Mouse (Mus musculus) lung, embryonic 16.5 days (tissue): Measurements from ENCODE around the gene Heg1. TPM values are rescaled to one million over a fixed set of nuclear protein-coding genes. Genes with fewer than 3 reads are reported as not detected.
A peak's percentile ranks its signal among the peaks of the same experiment; 100 is the strongest.

Experiments
- ATAC-seq: fragments of 200-750 bp; cut with Nextera tagmentation; 2 replicates; pipeline ENCODE4 v1.8.0; 2017; ENCODE audit warnings: low read depth, mild to moderate bottlenecking, moderate library complexity
- H3K27ac ChIP-seq: fragments of 300-500 bp; sonication (generic); 2 replicates; pipeline ENCODE4 v1.5.1; 2014; ENCODE audit warnings: mild to moderate bottlenecking, control low read depth, low read length
- H3K27me3 ChIP-seq: fragments of 300-500 bp; sonication (generic); 2 replicates; pipeline ENCODE4 v1.6.1; 2014; ENCODE audit warnings: low read depth, low read length, mixed read lengths; ENCODE audit not compliant: control insufficient read depth, insufficient read depth
- H3K36me3 ChIP-seq: fragments of 300-500 bp; sonication (generic); 2 replicates; pipeline ENCODE4 v1.6.1; 2014; ENCODE audit warnings: low read length; ENCODE audit not compliant: control insufficient read depth, insufficient read depth
- H3K4me1 ChIP-seq: fragments of 300-500 bp; sonication (generic); replicated peaks from 2 replicates; pipeline ENCODE4 v1.6.1; 2014; ENCODE audit warnings: low read length, mixed read lengths; ENCODE audit not compliant: control insufficient read depth, insufficient read depth
- H3K4me2 ChIP-seq: fragments of 300-500 bp; sonication (generic); 2 replicates; pipeline ENCODE4 v1.6.1; 2014; ENCODE audit warnings: low read depth, low read length, control low read depth
- H3K4me3 ChIP-seq: fragments of 300-500 bp; sonication (generic); 2 replicates; pipeline ENCODE4 v1.5.1; 2014; ENCODE audit warnings: mild to moderate bottlenecking, low read length, control low read depth
- H3K9ac ChIP-seq: fragments of 300-500 bp; sonication (generic); 2 replicates; pipeline ENCODE4 v1.6.1; 2014; ENCODE audit warnings: low read length, control low read depth
- H3K9me3 ChIP-seq: fragments of 300-500 bp; sonication (generic); 2 replicates; pipeline ENCODE4 v1.6.1; 2016; ENCODE audit warnings: low read length; ENCODE audit not compliant: control insufficient read depth
- WGBS: fragments of 180-500 bp; shearing (Covaris S2); extraction: QIAGEN DNeasy Blood & Tissue Kit; methylation state at CpG from one replicate; pipeline ENCODE4 v1.1.7; 2014; 5-methylcytosine and 5-hydroxymethylcytosine counted together
- polyA plus RNA-seq: library from polyadenylated mRNA; unstranded; fragments of >200 nt; fragmentation: Nextera tagmentation; extraction: Ambion mirVana; gene quantifications from 2 replicates; pipeline ENCODE4 v1.2.1, GENCODE M21; 2015

Heg1 gene
- polyA plus RNA-seq, 1 experiment from 2014 or later: 19.2 TPM

- ATAC-seq: no peak
- 90% methylated on average over 10 of the region's 10 CpGs for WGBS
- no peaks in the 10 kb centered on the region for H3K27me3 ChIP-seq
Observed at GRCm38 (mm10) chr16:33662841-33663240, 21.3 kb upstream of the Heg1 start.

GRCm38 (mm10) chr16:33666226-33666625 is 17.9 kb upstream of the Heg1 start:
- ATAC-seq: no peak
- Histone ChIP-seq H3K9ac (no peak overlapping the region), H3K27me3 (no peaks in the 10 kb centered on the region), H3K4me1 (peaks cover 3% of the 10 kb centered on the region; the same call in 1 of the 2 replicates), H3K27ac (no peak overlapping the region), H3K9me3 (no peaks in the 10 kb centered on the region), H3K4me2 (no peak overlapping the region), H3K4me3 (no peak overlapping the region), H3K36me3 (no peaks in the 10 kb centered on the region)
- WGBS: 82% methylated on average over 6 of the region's 6 CpGs

More at GRCm38 (mm10) chr16:33662841-33663240, 21.3 kb upstream of the Heg1 start:
- Histone ChIP-seq H3K4me2 (no peak overlapping the region), H3K9me3 (no peaks in the 10 kb centered on the region), H3K9ac (no peak overlapping the region), H3K4me1 (peaks cover 4% of the 10 kb centered on the region; the same call in 1 of the 2 replicates), H3K36me3 (no peaks in the 10 kb centered on the region), H3K4me3 (no peak overlapping the region), H3K27ac (no peak overlapping the region)

- no peaks in the 10 kb centered on the region for H3K9me3 ChIP-seq
- H3K4me3 ChIP-seq: no peak overlapping the region
- H3K27me3 ChIP-seq: no peaks in the 10 kb centered on the region
- ATAC-seq: no peak
- H3K36me3 ChIP-seq: no peaks in the 10 kb centered on the region
- whole genome bisulfite sequencing: 86% methylated on average over 4 of the region's 4 CpGs
- no peak overlapping the region for H3K9ac ChIP-seq
- H3K4me1 ChIP-seq: peaks cover 3% of the 10 kb centered on the region; the same call in 1 of the 2 replicates
- H3K4me2 ChIP-seq: no peak overlapping the region
- H3K27ac ChIP-seq: no peak overlapping the region
Observed at GRCm38 (mm10) chr16:33666985-33667538, 17.1 kb upstream of the Heg1 start.

GRCm38 (mm10) chr16:33668448-33668847 is 15.7 kb upstream of the Heg1 start:
- H3K4me1 ChIP-seq: peaks cover 3% of the 10 kb centered on the region; the same call in 1 of the 2 replicates
- ATAC-seq: no peak
- H3K27me3 ChIP-seq: no peaks in the 10 kb centered on the region
- H3K4me2 ChIP-seq: no peak overlapping the region
- no peaks in the 10 kb centered on the region for H3K36me3 ChIP-seq
- no peak overlapping the region for H3K9ac ChIP-seq
- no peak overlapping the region for H3K4me3 ChIP-seq
- H3K9me3 ChIP-seq: no peaks in the 10 kb centered on the region
- no peak overlapping the region for H3K27ac ChIP-seq
- WGBS: 70% methylated on average over 2 of the region's 2 CpGs

- no peak overlapping the region for H3K4me2 ChIP-seq
- no peak for ATAC-seq
- H3K4me1 ChIP-seq: peaks cover 3% of the 10 kb centered on the region; the same call in 1 of the 2 replicates
- no peaks in the 10 kb centered on the region for H3K36me3 ChIP-seq
- no peak overlapping the region for H3K4me3 ChIP-seq
- whole genome bisulfite sequencing: 74% methylated on average over 1 of the region's 1 CpGs
- no peaks in the 10 kb centered on the region for H3K27me3 ChIP-seq
- H3K9ac ChIP-seq: no peak overlapping the region
- no peaks in the 10 kb centered on the region for H3K9me3 ChIP-seq
- no peak overlapping the region for H3K27ac ChIP-seq
Observed at GRCm38 (mm10) chr16:33669072-33669471, 15.1 kb upstream of the Heg1 start.

GRCm38 (mm10) chr16:33670340-33670739 is 13.8 kb upstream of the Heg1 start:
- 62% methylated on average over 3 of the region's 3 CpGs for WGBS

GRCm38 (mm10) chr16:33670933-33671332 is 13.2 kb upstream of the Heg1 start:
- Histone ChIP-seq H3K9ac (no peak overlapping the region), H3K27me3 (no peaks in the 10 kb centered on the region), H3K27ac (no peak overlapping the region), H3K4me2 (no peak overlapping the region), H3K36me3 (no peaks in the 10 kb centered on the region), H3K9me3 (no peaks in the 10 kb centered on the region), H3K4me3 (no peak overlapping the region), H3K4me1 (peaks cover 8% of the 10 kb centered on the region)
- ATAC-seq: no peak
- WGBS: 88% methylated on average over 2 of the region's 2 CpGs

More at GRCm38 (mm10) chr16:33670340-33670739, 13.8 kb upstream of the Heg1 start:
- no peak overlapping the region for H3K4me2 ChIP-seq
- H3K9ac ChIP-seq: no peak overlapping the region
- peak overlapping the region; percentile 50 for H3K27ac ChIP-seq
- H3K9me3 ChIP-seq: no peaks in the 10 kb centered on the region
- H3K27me3 ChIP-seq: no peaks in the 10 kb centered on the region
- H3K4me1 ChIP-seq: peaks cover 5% of the 10 kb centered on the region; the same call in 1 of the 2 replicates
- H3K36me3 ChIP-seq: no peaks in the 10 kb centered on the region
- no peak for ATAC-seq
- H3K4me3 ChIP-seq: no peak overlapping the region

- Histone ChIP-seq H3K27me3 (no peaks in the 10 kb centered on the region), H3K4me1 (peaks cover 20% of the 10 kb centered on the region), H3K9me3 (no peaks in the 10 kb centered on the region), H3K4me3 (no peak overlapping the region), H3K36me3 (no peaks in the 10 kb centered on the region), H3K27ac (no peak overlapping the region), H3K4me2 (no peak overlapping the region), H3K9ac (no peak overlapping the region)
- no peak for ATAC-seq
- 86% methylated on average over 3 of the region's 4 CpGs for WGBS
Observed at GRCm38 (mm10) chr16:33672188-33672587, 12.0 kb upstream of the Heg1 start.

- ATAC-seq: no peak
- Histone ChIP-seq H3K4me1 (peaks cover 20% of the 10 kb centered on the region), H3K36me3 (no peaks in the 10 kb centered on the region), H3K9ac (no peak overlapping the region), H3K4me2 (no peak overlapping the region), H3K27ac (no peak overlapping the region), H3K9me3 (no peaks in the 10 kb centered on the region), H3K27me3 (no peaks in the 10 kb centered on the region), H3K4me3 (no peak overlapping the region)
- WGBS: 78% methylated on average over 4 of the region's 4 CpGs
Observed at GRCm38 (mm10) chr16:33672643-33673042, 11.5 kb upstream of the Heg1 start.
